Mouse (Mus musculus) limb, embryonic 14.5 days (tissue): Measurements from ENCODE around the gene Sumo1. TPM values are rescaled to one million over a fixed set of nuclear protein-coding genes. Genes with fewer than 3 reads are reported as not detected.
A peak's percentile ranks its signal among the peaks of the same experiment; 100 is the strongest.

ENCODE experiments used
- ATAC-seq: fragments of 200-750 bp; cut with Nextera tagmentation; 2 replicates; pipeline ENCODE4 v1.8.0; 2017; ENCODE audit warnings: low read depth, moderate number of reproducible peaks, moderate TSS enrichment; ENCODE audit not compliant: low FRiP score
- DNase-seq: peaks from one replicate; pipeline ENCODE4 v3.0.0-alpha.2; 2015; ENCODE audit warnings: low spot score
- H3K27ac ChIP-seq: fragments of 300-500 bp; sonication (generic); replicated peaks from 2 replicates; pipeline ENCODE4 v1.5.1; 2014; ENCODE audit warnings: low read depth, mild to moderate bottlenecking, low read length, moderate library complexity, mixed read lengths
- H3K27me3 ChIP-seq: fragments of 300-500 bp; sonication (generic); 2 replicates; pipeline ENCODE4 v1.6.1; 2014; ENCODE audit warnings: low read length, mixed read lengths; ENCODE audit not compliant: control insufficient read depth, insufficient read depth
- H3K36me3 ChIP-seq: fragments of 300-500 bp; sonication (generic); 2 replicates; pipeline ENCODE4 v1.6.1; 2014; ENCODE audit warnings: mild to moderate bottlenecking, low read length, moderate library complexity, mixed read lengths; ENCODE audit not compliant: control insufficient read depth, insufficient read depth
- H3K4me1 ChIP-seq: fragments of 300-500 bp; sonication (generic); 2 replicates; pipeline ENCODE4 v1.6.1; 2014; ENCODE audit warnings: antibody characterized with exemption, low read length, mixed read lengths; ENCODE audit not compliant: control insufficient read depth, insufficient read depth
- H3K4me2 ChIP-seq: fragments of 300-500 bp; sonication (generic); replicated peaks from 2 replicates; pipeline ENCODE4 v1.6.1; 2014; ENCODE audit warnings: low read depth, mild to moderate bottlenecking, low read length, moderate library complexity; ENCODE audit not compliant: severe bottlenecking
- H3K4me3 ChIP-seq: fragments of 300-500 bp; sonication (generic); replicated peaks from 2 replicates; pipeline ENCODE4 v1.5.1; 2014; ENCODE audit warnings: low read length
- H3K9ac ChIP-seq: fragments of 300-500 bp; sonication (generic); 2 replicates; pipeline ENCODE4 v1.6.1; 2014; ENCODE audit warnings: mild to moderate bottlenecking, low read depth, low read length, moderate library complexity; ENCODE audit not compliant: severe bottlenecking
- H3K9me3 ChIP-seq: fragments of 300-500 bp; sonication (generic); 2 replicates; pipeline ENCODE4 v1.6.1; 2016; ENCODE audit warnings: low read length; ENCODE audit not compliant: control insufficient read depth
- POLR2A ChIP-seq: fragments of 200-500 bp; IDR thresholded peaks from 2 replicates; pipeline ENCODE4 v1.8.0; 2012; ENCODE audit warnings: inconsistent platforms, mild to moderate bottlenecking, moderate library complexity, borderline replicate concordance; ENCODE audit not compliant: insufficient read depth, insufficient read length; ENCODE audit errors: extremely low read depth
- WGBS: fragments of 180-500 bp; shearing (Covaris S2); extraction: QIAGEN DNeasy Blood & Tissue Kit; methylation state at CpG from one replicate; pipeline ENCODE4 v1.1.7; 2014; 5-methylcytosine and 5-hydroxymethylcytosine counted together
- polyA plus RNA-seq, 2 experiments: library from polyadenylated mRNA; depleted of rRNA in 1 of 2; stranded (reverse) in 1 of 2; unstranded in 1 of 2; fragments of >200 nt; fragmentation: Nextera tagmentation in 1 of 2; extraction: Ambion mirVana in 1 of 2; gene quantifications; 2 replicates each; pipeline versions ENCODE4 v1.2.1 to v1.2.3; 2012 to 2014

The Sumo1 gene
- polyA plus RNA-seq, 2 experiments = 141 to 427 TPM

- H3K27ac ChIP-seq = no peak overlapping the region
- no peak overlapping the region for H3K4me2 ChIP-seq
- no peaks in the 10 kb centered on the region for H3K27me3 ChIP-seq
- DNase-seq (no peak), ATAC-seq (no peak)
- H3K9me3 ChIP-seq = no peaks in the 10 kb centered on the region
- 79% methylated on average over 5 of the region's 5 CpGs for WGBS
- no peaks in the 10 kb centered on the region for H3K36me3 ChIP-seq
- H3K4me1 ChIP-seq = peaks cover 5% of the 10 kb centered on the region; the same call in 1 of the 2 replicates
- no peak for TF ChIP-seq POLR2A
- H3K4me3 ChIP-seq = no peak overlapping the region
- H3K9ac ChIP-seq = no peak overlapping the region
These were observed 45.2 kb downstream of the Sumo1 start for GRCm38 (mm10) chr1:59625410-59625809.

GRCm38 (mm10) chr1:59623325-59624017 is 47.2 kb downstream of the Sumo1 start:
- no peaks in the 10 kb centered on the region for H3K27me3 ChIP-seq
- no peak for TF ChIP-seq POLR2A
- no peaks in the 10 kb centered on the region for H3K9me3 ChIP-seq
- WGBS = 36% methylated on average over 5 of the region's 5 CpGs
- no peak overlapping the region for H3K27ac ChIP-seq
- H3K9ac ChIP-seq = no peak overlapping the region
- H3K4me3 ChIP-seq = no peak overlapping the region
- ATAC-seq (peak; percentile 87), DNase-seq (peak; percentile 92)
- no peaks in the 10 kb centered on the region for H3K36me3 ChIP-seq
- H3K4me1 ChIP-seq = peaks cover 5% of the 10 kb centered on the region; the same call in 1 of the 2 replicates
- H3K4me2 ChIP-seq = no peak overlapping the region

DNA sequence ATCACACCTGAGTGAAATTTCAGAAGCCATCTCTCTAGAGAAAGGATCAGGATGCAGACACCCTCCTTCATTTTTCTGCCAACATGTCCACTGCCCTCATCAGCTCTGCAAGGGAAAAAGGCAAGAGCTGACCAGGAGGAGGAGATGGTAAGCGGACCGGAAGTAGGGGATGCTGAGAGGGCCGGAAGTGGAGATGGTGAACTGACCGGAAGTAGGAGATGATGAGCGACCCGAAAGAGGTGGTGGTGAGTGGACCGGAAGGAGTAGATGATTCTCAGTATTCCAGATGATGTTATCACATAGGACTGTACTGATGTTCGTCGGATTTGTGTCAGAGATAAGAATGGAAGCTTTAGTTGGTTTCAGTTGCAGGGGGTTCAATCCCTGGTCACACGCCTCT is 51.4 kb downstream of the Sumo1 start:
- no peak for TF ChIP-seq POLR2A

GRCm38 (mm10) chr1:59615021-59615420 is 55.6 kb downstream of the Sumo1 start:
- TF ChIP-seq POLR2A = no peak
- Histone ChIP-seq H3K36me3 (no peaks in the 10 kb centered on the region), H3K27me3 (no peaks in the 10 kb centered on the region), H3K9me3 (no peaks in the 10 kb centered on the region), H3K27ac (no peak overlapping the region), H3K4me3 (no peak overlapping the region), H3K4me1 (no peaks in the 10 kb centered on the region), H3K9ac (no peak overlapping the region), H3K4me2 (no peak overlapping the region)
- WGBS = 88% methylated on average over 2 of the region's 2 CpGs
- DNase-seq (no peak), ATAC-seq (no peak)

More for the DNA sequence above, 51.4 kb downstream of the Sumo1 start:
- Histone ChIP-seq H3K4me1 (no peaks in the 10 kb centered on the region), H3K9me3 (no peaks in the 10 kb centered on the region), H3K4me3 (no peak overlapping the region), H3K4me2 (no peak overlapping the region), H3K36me3 (no peaks in the 10 kb centered on the region), H3K27ac (no peak overlapping the region), H3K27me3 (no peaks in the 10 kb centered on the region), H3K9ac (no peak overlapping the region)
- no peak for ATAC-seq
- no peak for DNase-seq
- 93% methylated on average over 10 of the region's 10 CpGs for WGBS

DNA sequence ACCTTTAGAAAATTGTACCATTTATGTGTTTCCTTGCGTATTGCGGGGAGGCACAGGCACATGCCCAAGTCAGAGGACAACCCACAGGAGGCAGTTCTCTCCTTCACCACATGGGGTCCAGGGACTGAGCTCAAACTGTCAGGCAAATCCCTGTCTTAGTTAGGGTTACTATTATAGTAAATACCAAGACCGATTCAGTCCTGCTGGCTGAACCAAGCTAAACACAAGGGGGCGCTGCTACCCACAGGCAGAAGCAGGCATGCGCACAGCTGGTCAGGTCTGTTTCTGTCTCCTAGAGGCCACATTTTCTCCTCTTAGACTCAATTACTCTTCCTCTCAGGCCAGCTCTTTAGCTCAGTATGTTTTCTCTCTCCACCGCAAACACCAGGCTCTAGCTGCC is 56.8 kb downstream of the Sumo1 start:
- H3K4me3 ChIP-seq = no peak overlapping the region
- no peaks in the 10 kb centered on the region for H3K27me3 ChIP-seq
- H3K9ac ChIP-seq = no peak overlapping the region
- WGBS = 40% methylated on average over 6 of the region's 6 CpGs
- no peaks in the 10 kb centered on the region for H3K4me1 ChIP-seq
- no peak for ATAC-seq
- DNase-seq = peak; percentile 47
- no peak for TF ChIP-seq POLR2A
- no peaks in the 10 kb centered on the region for H3K9me3 ChIP-seq
- H3K27ac ChIP-seq = no peak overlapping the region
- H3K36me3 ChIP-seq = no peaks in the 10 kb centered on the region
- H3K4me2 ChIP-seq = no peak overlapping the region

- no peak for TF ChIP-seq POLR2A
- Histone ChIP-seq H3K4me1 (no peaks in the 10 kb centered on the region), H3K9ac (no peak overlapping the region), H3K4me2 (no peak overlapping the region), H3K27me3 (no peaks in the 10 kb centered on the region), H3K36me3 (no peaks in the 10 kb centered on the region), H3K9me3 (no peaks in the 10 kb centered on the region), H3K4me3 (no peak overlapping the region), H3K27ac (no peak overlapping the region)
- ATAC-seq (no peak), DNase-seq (no peak)
- WGBS = 91% methylated on average over 3 of the region's 3 CpGs
These were observed 59.7 kb downstream of the Sumo1 start for GRCm38 (mm10) chr1:59610929-59611328.
